Mouse (Mus musculus) adrenal gland, adult 2 months (tissue): ENCODE data around the gene Map4k3. TPM values are rescaled to one million over a fixed set of nuclear protein-coding genes. Genes with fewer than 3 reads are reported as not detected.

Source experiments
- DNase-seq: peaks from one replicate; pipeline ENCODE4 v3.0.0; 2021
- polyA plus RNA-seq: library from polyadenylated mRNA; depleted of rRNA; stranded (reverse); fragments of >200 nt; gene quantifications from 2 replicates; pipeline ENCODE4 v1.2.3, GENCODE M21; 2012
- total RNA-seq, 2 experiments: library from RNA; stranded (reverse); gene quantifications; 2 replicates each; pipeline ENCODE4 v1.2.3; 2021

Gene Map4k3
- total and polyA plus RNA-seq, 3 experiments: 38.0 to 47.2 (median 46.4) TPM

GRCm38 (mm10) chr17:80683821-80684576, 44.3 kb downstream of the Map4k3 start:
- peak; percentile 61 for DNase-seq

- DNase-seq: peak; percentile 77
These were observed 45.2 kb downstream of the Map4k3 start for GRCm38 (mm10) chr17:80683041-80683440.

GRCm38 (mm10) chr17:80678190-80678589, 50.1 kb downstream of the Map4k3 start:
- no peak for DNase-seq

GRCm38 (mm10) chr17:80676859-80677535, 51.3 kb downstream of the Map4k3 start:
- no peak for DNase-seq

- no peak for DNase-seq
These were observed 52.1 kb downstream of the Map4k3 start for GRCm38 (mm10) chr17:80676211-80676610.

GRCm38 (mm10) chr17:80670395-80670794, 57.9 kb downstream of the Map4k3 start:
- no peak for DNase-seq

DNA sequence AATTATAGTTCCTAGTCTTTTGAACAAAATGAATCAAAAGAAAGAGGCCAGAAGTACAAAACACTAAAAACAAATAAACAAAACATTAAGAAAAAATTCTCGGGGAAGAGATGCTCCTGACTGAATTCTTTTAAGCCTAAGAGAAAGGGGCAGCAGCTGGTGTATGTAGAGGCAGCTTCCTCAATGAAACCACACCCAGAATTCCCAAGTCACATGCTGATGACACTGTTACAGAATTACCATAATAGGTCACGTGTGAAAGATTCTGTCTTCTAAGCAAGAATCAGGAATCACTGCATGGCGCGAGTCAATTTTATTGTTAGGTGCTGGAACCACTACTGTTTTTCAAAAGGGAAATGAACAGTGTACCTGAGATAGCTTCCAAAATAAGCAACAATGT, 64.7 kb downstream of the Map4k3 start:
- DNase-seq: no peak

DNA sequence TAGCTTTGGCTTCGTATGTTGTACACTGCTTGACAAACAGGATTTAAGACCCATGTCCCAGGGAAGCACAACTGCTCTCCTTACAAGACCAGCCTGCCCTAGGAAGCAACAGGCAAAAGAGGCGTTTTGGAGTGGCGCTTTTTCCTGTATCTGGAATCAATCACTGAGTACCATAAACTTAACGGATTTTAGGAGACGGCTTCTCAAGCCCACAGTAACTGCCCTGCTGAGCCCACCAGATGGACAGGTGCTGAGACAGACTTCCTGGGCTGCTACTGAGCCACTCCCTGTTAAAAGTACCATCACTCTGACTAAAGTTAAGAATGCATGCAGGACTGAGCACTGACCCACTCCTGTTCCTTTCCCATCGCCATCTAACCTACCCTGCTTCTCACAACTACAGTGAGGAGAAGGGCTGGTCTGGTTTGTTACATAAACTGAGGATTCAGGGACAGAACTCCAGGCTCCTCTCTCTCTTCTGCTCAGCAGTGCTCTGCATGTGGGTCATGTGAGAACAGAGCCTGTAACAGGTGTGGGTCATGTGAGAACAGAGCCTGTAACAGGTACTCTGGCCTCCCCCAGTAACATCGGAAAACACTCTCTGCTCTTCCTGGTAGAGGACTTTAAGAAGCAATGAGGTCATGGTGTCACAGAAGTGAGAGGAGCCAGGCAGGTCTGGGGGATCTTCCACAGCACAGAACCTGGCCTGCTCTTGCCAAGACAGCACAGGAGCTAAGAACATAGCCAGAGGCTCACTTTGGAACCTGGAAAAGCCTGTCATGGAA, 65.3 kb downstream of the Map4k3 start:
- no peak for DNase-seq

GRCm38 (mm10) chr17:80661896-80662295, 66.4 kb downstream of the Map4k3 start:
- no peak for DNase-seq

- no peak for DNase-seq
These were observed 67.4 kb downstream of the Map4k3 start for GRCm38 (mm10) chr17:80660707-80661380.

GRCm38 (mm10) chr17:80660234-80660633, 68.1 kb downstream of the Map4k3 start:
- no peak for DNase-seq

- DNase-seq: no peak
These were observed 68.5 kb downstream of the Map4k3 start for GRCm38 (mm10) chr17:80659821-80660220.

DNA sequence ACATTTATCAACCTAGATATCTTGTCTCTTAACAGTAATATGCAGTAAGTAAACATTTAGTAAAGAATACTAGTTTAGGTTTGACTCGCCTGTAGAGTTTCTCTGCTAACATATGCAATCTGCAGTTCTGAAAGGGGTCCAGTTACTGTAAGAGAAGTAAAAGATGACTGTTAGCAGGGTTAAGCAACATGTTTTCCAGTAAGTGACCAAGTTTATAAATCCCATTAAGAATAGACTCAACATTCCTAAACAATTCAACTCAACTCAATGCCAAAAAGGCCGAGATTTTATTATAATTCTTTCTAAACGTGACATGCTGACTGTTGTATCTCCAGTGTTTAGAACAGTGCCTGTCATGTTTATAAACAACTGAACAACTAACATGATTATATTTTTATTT, 74.0 kb downstream of the Map4k3 start:
- no peak for DNase-seq

DNA sequence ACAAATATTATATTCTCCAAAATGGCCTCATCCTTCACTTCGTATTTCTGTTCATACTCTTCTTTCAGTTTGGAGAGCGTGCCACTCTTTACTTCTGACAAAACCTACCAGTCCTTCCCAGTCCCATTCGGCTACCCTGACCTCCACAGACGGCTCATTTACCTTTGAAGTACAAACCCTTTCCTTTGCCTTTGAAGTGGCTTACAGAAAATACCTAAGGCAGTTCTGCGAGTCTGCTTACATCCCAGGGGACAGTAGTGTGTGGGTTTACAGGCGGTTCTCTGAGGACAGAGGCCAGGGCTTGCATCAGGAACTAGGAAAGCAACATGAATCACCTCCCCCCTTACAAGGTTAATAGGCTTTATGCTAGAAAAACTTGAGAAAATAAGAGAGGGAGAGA, 75.5 kb downstream of the Map4k3 start:
- peak; percentile 40 for DNase-seq

GRCm38 (mm10) chr17:80646843-80647242, 81.4 kb downstream of the Map4k3 start:
- no peak for DNase-seq

DNA sequence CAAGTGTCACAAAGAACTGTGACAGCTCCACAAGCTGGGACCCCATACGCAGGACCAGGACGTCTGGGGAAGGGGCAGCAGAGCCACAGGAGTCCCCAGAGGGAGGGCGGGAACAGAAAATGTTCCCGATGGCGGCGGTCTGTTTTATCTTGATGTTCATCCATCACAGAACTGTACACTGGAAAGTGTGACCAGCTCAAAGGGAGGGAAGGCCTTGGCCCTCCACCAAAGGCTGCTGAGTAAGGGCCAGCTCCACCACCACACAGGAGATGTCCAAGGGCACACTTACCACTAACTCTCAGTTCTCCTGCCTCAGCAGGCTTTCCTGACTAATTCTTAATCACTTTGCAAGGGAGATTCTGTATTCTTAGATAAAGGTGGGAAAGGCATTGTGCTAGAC, 82.2 kb downstream of the Map4k3 start:
- peak; percentile 91 for DNase-seq

- DNase-seq: no peak
These were observed 82.6 kb downstream of the Map4k3 start for GRCm38 (mm10) chr17:80645694-80646034.

DNA sequence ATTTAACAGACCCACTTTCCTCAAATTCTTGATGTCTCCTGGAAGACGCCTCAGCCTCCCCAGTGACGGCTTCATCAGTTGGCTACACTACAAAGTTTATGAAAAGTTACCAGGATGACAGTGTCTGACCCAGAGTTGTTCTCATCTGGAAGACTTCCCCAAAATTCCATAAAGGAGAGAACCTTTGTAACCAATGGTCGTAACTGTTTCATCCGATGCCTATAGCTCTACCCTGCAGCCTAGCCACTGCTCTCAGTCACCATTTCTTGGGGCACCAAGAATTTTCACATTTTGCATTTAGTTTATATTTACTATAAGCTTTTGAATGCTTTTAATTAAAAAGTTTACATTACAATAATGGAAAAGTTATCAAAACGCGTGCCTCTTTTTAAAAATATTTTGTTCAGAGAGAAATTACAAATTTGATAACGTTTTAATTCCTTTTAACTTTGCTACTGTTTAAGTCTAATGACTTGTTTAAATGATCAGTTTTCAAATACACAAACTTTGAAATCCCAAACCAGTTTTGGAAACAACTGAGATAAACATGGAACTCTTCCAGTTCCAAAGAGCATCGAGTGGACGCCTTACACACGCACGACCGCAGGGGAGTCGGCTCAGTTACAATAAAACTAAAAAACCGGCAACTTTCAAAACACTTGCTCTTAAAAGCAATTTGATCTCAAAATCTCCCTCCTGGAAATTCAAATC, 83.1 kb downstream of the Map4k3 start:
- no peak for DNase-seq

GRCm38 (mm10) chr17:80644567-80644966, 83.7 kb downstream of the Map4k3 start:
- no peak for DNase-seq

- no peak for DNase-seq
These were observed 90.2 kb downstream of the Map4k3 start for GRCm38 (mm10) chr17:80638121-80638520.

DNA sequence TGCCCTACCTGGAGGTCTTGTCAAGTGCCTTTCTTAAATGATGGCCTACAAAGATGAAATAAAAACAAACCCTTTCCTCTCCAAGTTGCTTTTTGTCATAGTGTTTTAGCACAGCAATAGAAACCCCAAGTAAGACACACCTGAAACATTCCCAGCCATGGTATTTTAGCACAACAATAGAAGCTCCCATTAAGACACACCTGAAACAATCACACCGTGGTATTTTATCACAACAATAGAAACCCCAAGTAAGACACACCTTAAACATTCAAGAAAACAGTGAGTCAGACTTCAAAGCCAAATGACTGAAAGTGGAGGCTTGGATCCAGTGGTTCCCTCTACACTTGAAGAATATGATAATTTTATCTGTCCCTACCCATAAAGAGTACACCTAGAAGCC, 92.5 kb downstream of the Map4k3 start:
- no peak for DNase-seq

DNA sequence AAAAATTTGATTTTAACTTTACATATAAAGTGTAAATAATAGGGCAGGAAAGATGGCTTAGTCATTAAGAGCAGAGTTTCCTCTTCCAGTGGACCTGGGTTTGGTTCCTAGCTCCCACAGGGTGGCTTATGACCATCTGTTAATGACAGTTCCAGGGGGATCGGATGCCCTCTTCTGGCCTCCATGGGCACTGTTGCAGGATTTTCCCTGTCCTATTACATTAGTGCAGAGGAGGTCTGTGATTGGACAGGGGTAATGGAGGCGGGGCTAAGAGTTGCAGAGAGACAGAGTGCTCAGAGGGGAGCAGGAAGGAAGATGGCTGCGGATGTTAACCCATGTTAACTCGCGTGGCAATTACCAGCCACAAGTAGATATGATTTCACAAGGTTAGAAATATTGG, 95.4 kb downstream of the Map4k3 start:
- DNase-seq: no peak
